Mouse (Mus musculus) erythroblast, embryonic 14.5 days (primary cell): Measurements from ENCODE around the gene Tmprss3.

Experiments
- GATA1 ChIP-seq: IDR thresholded peaks from 2 replicates; pipeline ENCODE4 v1.6.1; 2012; ENCODE audit warnings: low read length, inconsistent platforms, mixed read lengths
- TAL1 ChIP-seq: IDR thresholded peaks from 3 replicates; pipeline ENCODE4 v1.6.1; 2012; ENCODE audit warnings: low read length, inconsistent platforms, mixed read lengths

GRCm38 (mm10) chr17:31192663-31193062 is 6.1 kb downstream of the Tmprss3 start:
- no peak for TF ChIP-seq GATA1
- TF ChIP-seq TAL1: no peak
